In genomic region chr2:152777081-152777480, GRCm38 (mm10) we compare ENCODE assay signal across 23 mouse cellular contexts. TPM values are rescaled to one million over a fixed set of nuclear protein-coding genes. Genes with fewer than 3 reads are reported as not detected.
DNase-seq lines count a peak whose midpoint lies in the region; TF ChIP-seq lines count a peak whose summit lies in the region.
"Had no signal": no experiment of that assay in that cellular context is flagged by ENCODE, and none has a peak within 500 bp of the region (broad histone marks: within the 10 kb centered on the region; RNA-seq: fewer than 3 reads in every experiment).

No protein-coding gene starts in this region.

- peaks cover 15% of the 10 kb centered on the region for H3K4me1 ChIP-seq in testis, adult 2 months (ENCODE audit: control insufficient read depth, insufficient read depth, low read length)
- H3K4me1 ChIP-seq: forebrain, embryonic 12.5 days had no signal

- peak overlapping the region; percentile 37 for H3K27ac ChIP-seq in left cerebral cortex, adult 2 months
- H3K27ac ChIP-seq in testis, adult 2 months (ENCODE audit: control insufficient read depth, insufficient read depth, low read depth, low read length) = no peak overlapping the region
- H3K27ac ChIP-seq: embryonic facial prominence, embryonic 13.5 days; embryonic facial prominence, embryonic 15.5 days; forebrain, embryonic 10.5 days; forebrain, embryonic 12.5 days had no signal

- DNase-seq in heart, adult 11 months = peak; percentile 81
- DNase-seq in heart, postnatal 14 days = no peak
- DNase-seq in left cerebral cortex, adult 2 months (ENCODE audit: extremely low spot score in 1 of 2, low spot score in 2 of 2) = no peak
- no peak for DNase-seq in left cerebral cortex, adult 9 months (ENCODE audit: low spot score in 2 of 2)
- DNase-seq in testis, postnatal 10 days (ENCODE audit: low spot score) = no peak
- peak; percentile 55 for DNase-seq in 416B (ENCODE audit: low read depth)
- DNase-seq: adrenal gland, adult 2 months; adrenal gland, postnatal 10 days; adrenal gland, postnatal 25 days; cerebellum, adult 11 months; cerebellum, adult 18-20 months; cerebellum, adult 8-10 months; cerebellum, adult 9-11 months; cerebellum, postnatal 14 days; cerebellum, postnatal 36 days; embryo, embryonic 11 days had no signal

- no peak overlapping the region for H3K4me3 ChIP-seq in left cerebral cortex, adult 2 months
- H3K4me3 ChIP-seq in testis, adult 2 months (ENCODE audit: control insufficient read depth, low read depth, low read length) = peak overlapping the region; percentile 51; the same call in 1 of the 2 replicates
- H3K4me3 ChIP-seq: embryonic facial prominence, embryonic 13.5 days; embryonic facial prominence, embryonic 15.5 days; erythroblast, embryonic 14.5 days; forebrain, embryonic 10.5 days; forebrain, embryonic 12.5 days had no signal

- intact Hi-C loops in heart, postnatal 14 days (cut with DNase I) = no loop called here
- intact Hi-C loops in left cerebral cortex, adult 2 months (cut with DNase I) = loop anchor here (2.0 kb wide), 1 partner anchor 54 kb away; the partner anchor contains the start of gene Bcl2l1

- no peak for TF ChIP-seq CTCF in left cerebral cortex, adult 2 months (IDR thresholded peaks at IDR 0.05)
- TF ChIP-seq CTCF in testis, adult 2 months (IDR thresholded peaks at IDR 0.05; ENCODE audit: control insufficient read depth, insufficient read depth, insufficient replicate concordance, low read depth, low read length) = no peak

- TF ChIP-seq POLR2A in testis, adult 2 months (IDR thresholded peaks at IDR 0.05; ENCODE audit: control insufficient read depth, low read depth, low read length) = no peak

- no peaks in the 10 kb centered on the region for H3K27me3 ChIP-seq in testis, adult 2 months (ENCODE audit: control insufficient read depth, insufficient read depth, low read length)
- H3K27me3 ChIP-seq: embryonic facial prominence, embryonic 13.5 days; embryonic facial prominence, embryonic 15.5 days; forebrain, embryonic 12.5 days had no signal

- peaks cover 4% of the 10 kb centered on the region; the same call in 1 of the 2 replicates for H3K36me3 ChIP-seq in testis, adult 2 months (ENCODE audit: control insufficient read depth, insufficient read depth, low read length)

RNA-seq across cellular contexts. Expression of gene Cox4i2, which starts 23.1 kb away (rescaled TPM):
- 10 to 100 TPM; 17.8 to 19.1 TPM for total RNA-seq in heart, postnatal 14 days (2021)
- 1 to 10 TPM; 1.7 to 1.9 TPM for total RNA-seq in left cerebral cortex, adult 2 months (2021)
- 0.32 and 0.85 TPM in 2 replicates for polyA plus RNA-seq in testis, adult 2 months (2012; rRNA removed)
- total RNA-seq: MEL had no signal
- polyA plus RNA-seq: erythroblast, embryonic 14.5 days had no signal

RNA-seq across cellular contexts. Expression of gene Id1, which starts 41.0 kb away (rescaled TPM):
- total RNA-seq in heart, postnatal 14 days (2021) = 10 to 100 TPM; 82.1 to 85.3 TPM
- total RNA-seq in left cerebral cortex, adult 2 months (2021) = 10 to 100 TPM; 22.4 to 24.2 TPM
- polyA plus RNA-seq in testis, adult 2 months (2012; rRNA removed) = 5.5 and 12.8 TPM in 2 replicates

RNA-seq across cellular contexts. Expression of gene Bcl2l1, which starts 54.4 kb away (rescaled TPM):
- total RNA-seq in heart, postnatal 14 days (2021) = 10 to 100 TPM; 79.8 to 92.2 TPM
- 100 to 1,000 TPM; 133 to 135 TPM for total RNA-seq in left cerebral cortex, adult 2 months (2021)
- polyA plus RNA-seq in testis, adult 2 months (2012; rRNA removed) = 74.9 and 80.8 TPM in 2 replicates

Comparison
In these comparisons a context has a peak if more than half of its experiments do, and no peak if none do; other contexts are left out.
1. DNase-seq: peak in heart, adult 11 months (single experiment) and 416B (single experiment); none in heart, postnatal 14 days (0 of 2), left cerebral cortex, adult 2 months (0 of 2), left cerebral cortex, adult 9 months (0 of 2) and testis, postnatal 10 days (single experiment).
2. RNA of gene Cox4i2, which starts 23.1 kb away (total RNA-seq): 17.8 to 19.1 TPM in heart, postnatal 14 days; 1.7 to 1.9 TPM in left cerebral cortex, adult 2 months; every median in the first group is over 4 times any median in the second.